Mouse (Mus musculus) liver, postnatal 0 days (tissue): ENCODE data around the gene Armcx5.

ENCODE experiments used
- CTCF ChIP-seq: sonication (generic); IDR thresholded peaks from 2 replicates; pipeline ENCODE4 v1.5.1; 2016; ENCODE audit warnings: antibody characterized with exemption, low read depth
- EP300 ChIP-seq: IDR thresholded peaks from 2 replicates; pipeline ENCODE4 v1.6.1; 2016; ENCODE audit warnings: antibody characterized with exemption, low read depth, mild to moderate bottlenecking

- TF ChIP-seq CTCF (no peak), EP300 (no peak)
Measured at GRCm38 (mm10) chrX:135791536-135791935, 49.0 kb downstream of the Armcx5 start.
